Mouse (Mus musculus): ENCODE measurements around the gene Apex2. TPM values are rescaled to one million over a fixed set of nuclear protein-coding genes. Genes with fewer than 3 reads are reported as not detected.
"Not testable (repeated sequence)": the region's sequence is repeated elsewhere in the genome, so short reads cannot be mapped to it uniquely, and the experiment has no call there.

Apex2 gene
- polyA plus RNA-seq, 1 experiment, result 20.0 TPM

- H3K4me1 ChIP-seq (ENCODE audit: control insufficient read depth, insufficient read depth, low read length), result no peaks in the 10 kb centered on the region
- H3K4me3 ChIP-seq (replicated peaks; ENCODE audit: control insufficient read depth, low read depth, low read length), result no peak overlapping the region
- WGBS, result 47% methylated on average over 2 of the region's 2 CpGs
- TF ChIP-seq CTCF (IDR thresholded peaks at IDR 0.05; ENCODE audit: control insufficient read depth, insufficient read depth, low read length), result no peak
- TF ChIP-seq POLR2A (IDR thresholded peaks at IDR 0.05; ENCODE audit: borderline replicate concordance, control insufficient read depth, low read depth, low read length), result no peak
- H3K27ac ChIP-seq (ENCODE audit: control insufficient read depth, insufficient read depth, low read depth, low read length, poor library complexity), result no peak overlapping the region
Observed at GRCm38 (mm10) chrX:150540111-150540510, 49.6 kb downstream of the Apex2 start.

- no peak overlapping the region for H3K4me3 ChIP-seq (replicated peaks; ENCODE audit: control insufficient read depth, low read depth, low read length)
- TF ChIP-seq POLR2A (IDR thresholded peaks at IDR 0.05; ENCODE audit: borderline replicate concordance, control insufficient read depth, low read depth, low read length), result no peak
- no peak for TF ChIP-seq CTCF (IDR thresholded peaks at IDR 0.05; ENCODE audit: control insufficient read depth, insufficient read depth, low read length)
- 74% methylated on average over 1 of the region's 1 CpGs for WGBS
- H3K27ac ChIP-seq (ENCODE audit: control insufficient read depth, insufficient read depth, low read depth, low read length, poor library complexity), result no peak overlapping the region
- H3K4me1 ChIP-seq (ENCODE audit: control insufficient read depth, insufficient read depth, low read length), result no peaks in the 10 kb centered on the region
Observed at GRCm38 (mm10) chrX:150516477-150516876, 73.2 kb downstream of the Apex2 start.

GRCm38 (mm10) chrX:150516015-150516414 lies 73.7 kb downstream of the Apex2 start:
- no peak overlapping the region for H3K4me3 ChIP-seq (replicated peaks; ENCODE audit: control insufficient read depth, low read depth, low read length)
- H3K4me1 ChIP-seq (ENCODE audit: control insufficient read depth, insufficient read depth, low read length), result no peaks in the 10 kb centered on the region
- TF ChIP-seq POLR2A (IDR thresholded peaks at IDR 0.05; ENCODE audit: borderline replicate concordance, control insufficient read depth, low read depth, low read length) (no peak), CTCF (IDR thresholded peaks at IDR 0.05; ENCODE audit: control insufficient read depth, insufficient read depth, low read length) (no peak)
- H3K27ac ChIP-seq (ENCODE audit: control insufficient read depth, insufficient read depth, low read depth, low read length, poor library complexity), result no peak overlapping the region

GRCm38 (mm10) chrX:150514127-150514526 lies 75.5 kb downstream of the Apex2 start:
- Histone ChIP-seq H3K4me1 (ENCODE audit: control insufficient read depth, insufficient read depth, low read length) (no peaks in the 10 kb centered on the region), H3K4me3 (replicated peaks; ENCODE audit: control insufficient read depth, low read depth, low read length) (no peak overlapping the region), H3K27ac (ENCODE audit: control insufficient read depth, insufficient read depth, low read depth, low read length, poor library complexity) (no peak overlapping the region)
- TF ChIP-seq CTCF (IDR thresholded peaks at IDR 0.05; ENCODE audit: control insufficient read depth, insufficient read depth, low read length) (no peak), POLR2A (IDR thresholded peaks at IDR 0.05; ENCODE audit: borderline replicate concordance, control insufficient read depth, low read depth, low read length) (no peak)
- WGBS, result 80% methylated on average over 1 of the region's 1 CpGs

- Histone ChIP-seq H3K4me1 (ENCODE audit: control insufficient read depth, insufficient read depth, low read length) (no peaks in the 10 kb centered on the region), H3K4me3 (replicated peaks; ENCODE audit: control insufficient read depth, low read depth, low read length) (no peak overlapping the region), H3K27ac (ENCODE audit: control insufficient read depth, insufficient read depth, low read depth, low read length, poor library complexity) (no peak overlapping the region)
- no peak for TF ChIP-seq CTCF (IDR thresholded peaks at IDR 0.05; ENCODE audit: control insufficient read depth, insufficient read depth, low read length)
- no peak for TF ChIP-seq POLR2A (IDR thresholded peaks at IDR 0.05; ENCODE audit: borderline replicate concordance, control insufficient read depth, low read depth, low read length)
- WGBS, result 51% methylated on average over 6 of the region's 6 CpGs
Observed at GRCm38 (mm10) chrX:150511274-150511673, 78.4 kb downstream of the Apex2 start.

GRCm38 (mm10) chrX:150510631-150511030 lies 79.0 kb downstream of the Apex2 start:
- TF ChIP-seq CTCF (IDR thresholded peaks at IDR 0.05; ENCODE audit: control insufficient read depth, insufficient read depth, low read length), result no peak
- 30% methylated on average over 4 of the region's 4 CpGs for WGBS

GRCm38 (mm10) chrX:150508696-150509095 lies 81.0 kb downstream of the Apex2 start:
- H3K4me1 ChIP-seq (ENCODE audit: control insufficient read depth, insufficient read depth, low read length), result no peaks in the 10 kb centered on the region
- TF ChIP-seq POLR2A (IDR thresholded peaks at IDR 0.05; ENCODE audit: borderline replicate concordance, control insufficient read depth, low read depth, low read length) (no peak), CTCF (IDR thresholded peaks at IDR 0.05; ENCODE audit: control insufficient read depth, insufficient read depth, low read length) (no peak)
- H3K4me3 ChIP-seq (replicated peaks; ENCODE audit: control insufficient read depth, low read depth, low read length), result no peak overlapping the region
- no peak overlapping the region for H3K27ac ChIP-seq (ENCODE audit: control insufficient read depth, insufficient read depth, low read depth, low read length, poor library complexity)
- WGBS, result 72% methylated on average over 6 of the region's 6 CpGs

More at GRCm38 (mm10) chrX:150510631-150511030, 79.0 kb downstream of the Apex2 start:
- Histone ChIP-seq H3K27ac (ENCODE audit: control insufficient read depth, insufficient read depth, low read depth, low read length, poor library complexity) (no peak overlapping the region), H3K4me1 (ENCODE audit: control insufficient read depth, insufficient read depth, low read length) (no peaks in the 10 kb centered on the region), H3K4me3 (replicated peaks; ENCODE audit: control insufficient read depth, low read depth, low read length) (no peak overlapping the region)

- WGBS, result 20% methylated on average over 1 of the region's 10 CpGs
- H3K4me1 ChIP-seq (ENCODE audit: control insufficient read depth, insufficient read depth, low read length); H3K4me3 ChIP-seq (replicated peaks; ENCODE audit: control insufficient read depth, low read depth, low read length); H3K27ac ChIP-seq (ENCODE audit: control insufficient read depth, insufficient read depth, low read depth, low read length, poor library complexity): not testable (repeated sequence)
Observed at GRCm38 (mm10) chrX:150487811-150488210, 101.9 kb downstream of the Apex2 start.

- H3K27ac ChIP-seq (ENCODE audit: control insufficient read depth, insufficient read depth, low read depth, low read length, poor library complexity); H3K4me3 ChIP-seq (replicated peaks; ENCODE audit: control insufficient read depth, low read depth, low read length); H3K4me1 ChIP-seq (ENCODE audit: control insufficient read depth, insufficient read depth, low read length): not testable (repeated sequence)
- 33% methylated on average over 10 of the region's 22 CpGs for WGBS
Observed at GRCm38 (mm10) chrX:150486314-150487030, 103.2 kb downstream of the Apex2 start.

All from bone marrow, adult 2 months (tissue).